Mouse (Mus musculus): ENCODE measurements at regions not wholly inside any gene's neighbourhood (a gene's known extent, or its start where the extent isn't known, plus 50 kb on each side); places are given as distances from the start of the nearest gene placed in this dataset. TPM values are rescaled to one million over a fixed set of nuclear protein-coding genes. Genes with fewer than 3 reads are reported as not detected.

- 81% methylated on average over 5 of the region's 5 CpGs for WGBS
- Histone ChIP-seq H3K9ac (no peak overlapping the region), H3K27ac (no peak overlapping the region), H3K36me3 (replicated peaks) (no peaks in the 10 kb centered on the region), H3K4me1 (peaks cover 5% of the 10 kb centered on the region; the same call in 1 of the 2 replicates), H3K9me3 (no peaks in the 10 kb centered on the region), H3K27me3 (no peaks in the 10 kb centered on the region), H3K4me2 (no peak overlapping the region), H3K4me3 (replicated peaks) (no peak overlapping the region)
- ATAC-seq (ENCODE audit: low FRiP score) = no peak
These were observed 246.1 kb downstream of the Atp6ap1l start for GRCm38 (mm10) chr13:90659087-90659486.

- Histone ChIP-seq H3K9ac (no peak overlapping the region), H3K9me3 (no peaks in the 10 kb centered on the region), H3K4me2 (no peak overlapping the region), H3K4me3 (replicated peaks) (no peak overlapping the region), H3K27ac (no peak overlapping the region), H3K36me3 (replicated peaks) (no peaks in the 10 kb centered on the region), H3K27me3 (no peaks in the 10 kb centered on the region), H3K4me1 (peaks cover 17% of the 10 kb centered on the region)
- no peak for ATAC-seq (ENCODE audit: low FRiP score)
- 66% methylated on average over 4 of the region's 4 CpGs for WGBS
These were observed 258.8 kb downstream of the Atp6ap1l start for GRCm38 (mm10) chr13:90646356-90646755.

GRCm38 (mm10) chr13:90644216-90644615 lies 260.9 kb downstream of the Atp6ap1l start:
- H3K9ac ChIP-seq = no peak overlapping the region
- peaks cover 17% of the 10 kb centered on the region for H3K4me1 ChIP-seq
- no peaks in the 10 kb centered on the region for H3K27me3 ChIP-seq
- H3K9me3 ChIP-seq = no peaks in the 10 kb centered on the region
- peak overlapping the region; percentile 66; the same call in 1 of the 2 replicates for H3K27ac ChIP-seq
- no peaks in the 10 kb centered on the region for H3K36me3 ChIP-seq (replicated peaks)
- ATAC-seq (ENCODE audit: low FRiP score) = peak; percentile 21; the same call in 1 of the 2 replicates
- H3K4me2 ChIP-seq = no peak overlapping the region
- H3K4me3 ChIP-seq (replicated peaks) = no peak overlapping the region

GRCm38 (mm10) chr13:90643575-90644215 lies 261.5 kb downstream of the Atp6ap1l start:
- no peaks in the 10 kb centered on the region for H3K27me3 ChIP-seq
- no peak overlapping the region for H3K4me3 ChIP-seq (replicated peaks)
- H3K4me2 ChIP-seq = no peak overlapping the region
- peaks cover 17% of the 10 kb centered on the region for H3K4me1 ChIP-seq
- H3K9ac ChIP-seq = no peak overlapping the region
- no peaks in the 10 kb centered on the region for H3K36me3 ChIP-seq (replicated peaks)
- 27% methylated on average over 4 of the region's 4 CpGs for WGBS
- no peaks in the 10 kb centered on the region for H3K9me3 ChIP-seq
- H3K27ac ChIP-seq = peak overlapping the region; percentile 66; the same call in 1 of the 2 replicates
- peak; percentile 79 for ATAC-seq (ENCODE audit: low FRiP score)

- peak; percentile 81 for ATAC-seq (ENCODE audit: low FRiP score)
These were observed 262.0 kb downstream of the Atp6ap1l start for GRCm38 (mm10) chr13:90643109-90643508.

GRCm38 (mm10) chr13:90642206-90642823 lies 262.8 kb downstream of the Atp6ap1l start:
- Histone ChIP-seq H3K36me3 (replicated peaks) (no peaks in the 10 kb centered on the region), H3K27ac (peak overlapping the region; percentile 65; the same call in 1 of the 2 replicates), H3K9ac (no peak overlapping the region), H3K27me3 (no peaks in the 10 kb centered on the region), H3K9me3 (no peaks in the 10 kb centered on the region), H3K4me2 (no peak overlapping the region), H3K4me3 (replicated peaks) (no peak overlapping the region), H3K4me1 (peaks cover 17% of the 10 kb centered on the region)
- 61% methylated on average over 5 of the region's 5 CpGs for WGBS
- no peak for ATAC-seq (ENCODE audit: low FRiP score)

More at GRCm38 (mm10) chr13:90643109-90643508, 262.0 kb downstream of the Atp6ap1l start:
- Histone ChIP-seq H3K27me3 (no peaks in the 10 kb centered on the region), H3K9ac (no peak overlapping the region), H3K4me3 (replicated peaks) (no peak overlapping the region), H3K27ac (peak overlapping the region; percentile 65; the same call in 1 of the 2 replicates), H3K9me3 (no peaks in the 10 kb centered on the region), H3K4me2 (no peak overlapping the region), H3K36me3 (replicated peaks) (no peaks in the 10 kb centered on the region), H3K4me1 (peaks cover 17% of the 10 kb centered on the region)
- WGBS = 15% methylated on average over 4 of the region's 4 CpGs

Small RNAs in the stretch of these regions (microRNA-seq; reads per million reads assigned to microRNA genes)
- gene Gm44338 = not detected

All from forebrain, embryonic 12.5 days (tissue).